Mouse (Mus musculus) heart, embryonic 11.5 days (tissue): Measurements from ENCODE around the gene Slc25a47. TPM values are rescaled to one million over a fixed set of nuclear protein-coding genes. Genes with fewer than 3 reads are reported as not detected.

Source experiments
- ATAC-seq: fragments of 200-750 bp; cut with Nextera tagmentation; replicated peaks from 2 replicates; pipeline ENCODE4 v1.8.0; 2017; ENCODE audit warnings: moderate library complexity; ENCODE audit not compliant: insufficient number of reproducible peaks, low FRiP score, low TSS enrichment
- H3K27ac ChIP-seq: fragments of 300-500 bp; sonication (generic); 2 replicates; pipeline ENCODE4 v1.5.1; 2014; ENCODE audit warnings: mild to moderate bottlenecking, low read depth, low read length
- H3K27me3 ChIP-seq: fragments of 300-500 bp; sonication (generic); 2 replicates; pipeline ENCODE4 v1.6.1; 2014; ENCODE audit warnings: mild to moderate bottlenecking, low read length, mixed read lengths; ENCODE audit not compliant: control insufficient read depth, insufficient read depth
- H3K36me3 ChIP-seq: fragments of 300-500 bp; sonication (generic); 2 replicates; pipeline ENCODE4 v1.6.1; 2014; ENCODE audit warnings: mild to moderate bottlenecking, low read length, moderate library complexity, mixed read lengths; ENCODE audit not compliant: control insufficient read depth, insufficient read depth
- H3K4me1 ChIP-seq: fragments of 300-500 bp; sonication (generic); 2 replicates; pipeline ENCODE4 v1.6.1; 2014; ENCODE audit warnings: low read length; ENCODE audit not compliant: control insufficient read depth, insufficient read depth
- H3K4me2 ChIP-seq: fragments of 300-500 bp; sonication (generic); 2 replicates; pipeline ENCODE4 v1.6.1; 2014; ENCODE audit warnings: mild to moderate bottlenecking, moderate library complexity
- H3K4me3 ChIP-seq: fragments of 300-500 bp; sonication (generic); 2 replicates; pipeline ENCODE4 v1.5.1; 2014; ENCODE audit warnings: low read depth, low read length
- H3K9ac ChIP-seq: fragments of 300-500 bp; sonication (generic); 2 replicates; pipeline ENCODE4 v1.6.1; 2014; ENCODE audit warnings: mild to moderate bottlenecking, low read depth, low read length, moderate library complexity
- H3K9me3 ChIP-seq: fragments of 300-500 bp; sonication (generic); replicated peaks from 2 replicates; pipeline ENCODE4 v1.6.1; 2016; ENCODE audit warnings: low read length; ENCODE audit not compliant: control insufficient read depth
- WGBS: fragments of 180-500 bp; shearing (Covaris S2); extraction: QIAGEN DNeasy Blood & Tissue Kit; methylation state at CpG from one replicate; pipeline ENCODE4 v1.1.7; 2014; ENCODE audit not compliant: insufficient replicate concordance; 5-methylcytosine and 5-hydroxymethylcytosine counted together
- polyA plus RNA-seq: library from polyadenylated mRNA; unstranded; fragments of >200 nt; fragmentation: Nextera tagmentation; extraction: Ambion mirVana; gene quantifications from 2 replicates; pipeline ENCODE4 v1.2.1, GENCODE M21; 2014

Gene Slc25a47
- polyA plus RNA-seq, 1 experiment from 2014 or later = 5.4 TPM

DNA sequence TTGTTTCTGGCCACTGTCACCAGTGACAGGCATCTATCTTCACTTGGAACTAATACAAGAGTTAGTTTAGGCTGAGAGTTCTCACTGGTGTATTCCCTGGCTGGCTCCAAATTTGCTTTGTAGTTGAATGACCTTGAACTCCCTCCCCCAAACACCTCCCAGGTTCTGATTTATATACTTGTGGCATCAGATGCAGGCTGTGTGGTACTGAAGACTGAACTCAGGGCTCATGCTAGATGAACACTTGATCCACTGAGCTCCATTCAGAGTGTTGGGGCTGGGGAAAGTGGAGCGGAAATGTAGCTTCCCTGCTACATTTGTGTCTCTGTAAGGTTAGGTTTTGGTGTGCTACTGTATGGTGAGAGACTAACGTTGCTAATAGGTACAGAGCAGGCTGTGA, 31.5 kb upstream of the Slc25a47 start:
- H3K4me1 ChIP-seq = peaks cover 11% of the 10 kb centered on the region
- H3K4me3 ChIP-seq = no peak overlapping the region
- H3K27ac ChIP-seq = no peak overlapping the region
- H3K4me2 ChIP-seq = no peak overlapping the region
- WGBS = 83% methylated on average over 2 of the region's 2 CpGs
- no peaks in the 10 kb centered on the region for H3K27me3 ChIP-seq
- no peaks in the 10 kb centered on the region for H3K36me3 ChIP-seq
- no peak for ATAC-seq
- H3K9me3 ChIP-seq = no peaks in the 10 kb centered on the region
- H3K9ac ChIP-seq = no peak overlapping the region

DNA sequence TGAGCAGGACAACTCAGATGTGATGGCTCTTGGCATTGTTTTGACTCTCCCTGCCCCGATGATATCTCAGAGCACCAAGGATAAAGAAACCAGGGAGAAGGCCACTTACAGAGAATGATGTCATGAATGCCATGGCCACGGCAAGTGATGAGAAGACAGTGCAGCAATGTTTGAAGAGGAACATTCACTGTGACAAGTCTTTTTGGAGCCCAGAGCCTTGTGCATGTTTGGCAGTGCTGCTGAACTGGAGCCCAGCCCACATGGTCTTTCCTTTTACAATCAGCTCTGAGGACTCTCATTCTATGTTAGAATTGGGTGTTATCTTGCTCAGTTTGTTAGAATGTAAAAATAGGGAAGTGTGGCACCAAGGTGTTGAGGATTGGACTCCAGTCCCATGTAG, 27.4 kb upstream of the Slc25a47 start:
- Histone ChIP-seq H3K36me3 (0 out of 2 replicates have a peak, but pooled peaks cover 2% of the 10 kb centered on the region), H3K9ac (no peak overlapping the region)

DNA sequence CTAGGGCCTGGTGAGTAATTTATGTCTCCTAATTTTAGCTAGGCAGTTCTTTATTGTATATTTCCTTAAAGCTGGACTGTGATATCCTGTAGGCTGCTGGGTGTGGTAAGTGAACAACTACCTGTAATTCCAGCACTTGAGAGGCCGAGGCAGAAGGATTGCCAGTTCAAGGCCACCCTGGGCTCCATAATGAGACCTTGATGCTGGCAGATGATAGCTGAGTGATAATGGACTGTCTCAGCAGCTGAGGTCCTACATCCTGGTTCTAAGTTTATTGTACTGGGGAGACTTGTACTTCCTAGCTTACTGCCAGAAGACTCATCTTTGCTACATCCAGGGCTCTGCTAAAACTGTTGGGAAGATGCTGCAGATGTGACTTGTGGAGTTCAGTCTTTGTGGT, 26.1 kb upstream of the Slc25a47 start:
- Histone ChIP-seq H3K36me3 (peaks cover 5% of the 10 kb centered on the region), H3K4me2 (no peak overlapping the region), H3K4me1 (0 out of 2 replicates have a peak, but pooled peaks cover 3% of the 10 kb centered on the region), H3K27ac (no peak overlapping the region), H3K9ac (no peak overlapping the region; the same call in 1 of the 2 replicates), H3K9me3 (no peaks in the 10 kb centered on the region), H3K27me3 (no peaks in the 10 kb centered on the region), H3K4me3 (no peak overlapping the region)
- ATAC-seq = no peak
- WGBS = 77% methylated on average over 1 of the region's 1 CpGs

More for the DNA sequence above, 27.4 kb upstream of the Slc25a47 start:
- Histone ChIP-seq H3K9me3 (no peaks in the 10 kb centered on the region), H3K4me3 (no peak overlapping the region), H3K27ac (no peak overlapping the region), H3K4me2 (no peak overlapping the region), H3K4me1 (0 out of 2 replicates have a peak, but pooled peaks cover 3% of the 10 kb centered on the region), H3K27me3 (no peaks in the 10 kb centered on the region)
- 48% methylated on average over 2 of the region's 2 CpGs for WGBS
- ATAC-seq = no peak

DNA sequence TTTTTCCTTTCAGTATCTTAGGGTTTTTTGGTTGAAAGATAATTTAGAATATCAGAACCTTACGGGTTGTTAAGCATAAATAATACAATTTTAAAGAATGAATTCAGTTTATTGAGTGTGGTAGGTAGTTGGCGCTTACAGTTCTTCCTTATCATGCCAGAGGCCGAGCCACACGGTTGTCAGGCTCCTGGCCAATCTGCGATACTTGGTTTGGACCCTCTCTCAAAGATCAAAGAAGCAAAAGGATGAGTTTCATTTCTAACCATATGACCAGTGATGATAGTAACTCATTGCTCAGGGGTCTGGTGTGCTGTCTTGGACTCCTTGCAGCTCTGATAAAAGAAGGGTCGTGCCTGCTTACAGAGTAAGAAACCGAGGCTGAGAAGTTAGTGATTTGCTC, 25.5 kb upstream of the Slc25a47 start:
- Histone ChIP-seq H3K9me3 (no peaks in the 10 kb centered on the region), H3K27ac (no peak overlapping the region), H3K27me3 (no peaks in the 10 kb centered on the region), H3K36me3 (peaks cover 5% of the 10 kb centered on the region), H3K9ac (no peak overlapping the region), H3K4me3 (no peak overlapping the region), H3K4me2 (no peak overlapping the region), H3K4me1 (0 out of 2 replicates have a peak, but pooled peaks cover 3% of the 10 kb centered on the region)
- ATAC-seq = no peak
- WGBS = 79% methylated on average over 7 of the region's 7 CpGs

DNA sequence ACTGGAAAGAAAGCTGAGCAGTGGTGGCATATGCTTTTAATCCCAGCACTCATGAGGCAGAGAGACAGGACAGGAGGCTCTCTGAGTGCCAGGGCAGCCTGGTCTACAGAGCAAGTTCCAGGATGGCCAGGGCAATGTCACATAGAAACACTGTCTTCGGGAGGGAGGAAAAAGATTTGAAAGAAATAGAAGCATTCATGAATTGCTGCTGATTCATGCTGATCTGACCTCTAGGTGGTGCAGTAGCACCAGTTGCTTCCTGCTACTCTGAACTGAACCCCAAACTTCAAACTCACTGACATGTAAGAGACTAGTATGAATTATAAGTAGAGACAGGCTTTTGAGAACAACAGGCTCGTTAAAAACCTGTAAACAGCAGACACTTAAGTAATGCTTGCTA, 24.7 kb upstream of the Slc25a47 start:
- Histone ChIP-seq H3K27me3 (no peaks in the 10 kb centered on the region), H3K36me3 (peaks cover 5% of the 10 kb centered on the region)

DNA sequence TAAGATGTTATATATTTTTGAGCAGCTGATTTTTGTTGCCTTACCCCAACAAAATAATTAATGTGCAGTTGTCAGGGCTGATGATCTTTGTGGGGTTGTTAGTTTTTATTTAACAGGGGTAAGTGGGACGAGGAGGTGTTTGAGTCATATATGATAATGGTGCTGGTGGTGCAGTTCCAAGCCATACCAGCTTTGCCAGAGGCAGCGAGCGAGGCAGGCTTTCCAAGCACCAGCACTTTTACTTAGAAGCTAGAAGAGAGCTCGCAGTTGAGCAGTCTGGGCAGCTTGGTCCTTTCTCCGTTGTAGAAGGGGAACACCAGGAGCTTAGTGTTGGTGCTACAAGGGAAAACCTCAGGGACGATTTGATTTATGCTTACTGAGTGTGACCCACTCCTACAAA, 23.4 kb upstream of the Slc25a47 start:
- 85% methylated on average over 6 of the region's 6 CpGs for WGBS
- Histone ChIP-seq H3K36me3 (peaks cover 10% of the 10 kb centered on the region), H3K9ac (no peak overlapping the region), H3K4me2 (no peak overlapping the region), H3K9me3 (no peaks in the 10 kb centered on the region), H3K4me1 (0 out of 2 replicates have a peak, but pooled peaks cover 3% of the 10 kb centered on the region), H3K27ac (no peak overlapping the region), H3K4me3 (no peak overlapping the region), H3K27me3 (no peaks in the 10 kb centered on the region)
- ATAC-seq = no peak

More for the DNA sequence above, 24.7 kb upstream of the Slc25a47 start:
- 57% methylated on average over 2 of the region's 2 CpGs for WGBS
- Histone ChIP-seq H3K4me3 (no peak overlapping the region), H3K27ac (no peak overlapping the region), H3K4me2 (no peak overlapping the region), H3K9ac (no peak overlapping the region), H3K9me3 (no peaks in the 10 kb centered on the region), H3K4me1 (0 out of 2 replicates have a peak, but pooled peaks cover 3% of the 10 kb centered on the region)
- ATAC-seq = no peak

DNA sequence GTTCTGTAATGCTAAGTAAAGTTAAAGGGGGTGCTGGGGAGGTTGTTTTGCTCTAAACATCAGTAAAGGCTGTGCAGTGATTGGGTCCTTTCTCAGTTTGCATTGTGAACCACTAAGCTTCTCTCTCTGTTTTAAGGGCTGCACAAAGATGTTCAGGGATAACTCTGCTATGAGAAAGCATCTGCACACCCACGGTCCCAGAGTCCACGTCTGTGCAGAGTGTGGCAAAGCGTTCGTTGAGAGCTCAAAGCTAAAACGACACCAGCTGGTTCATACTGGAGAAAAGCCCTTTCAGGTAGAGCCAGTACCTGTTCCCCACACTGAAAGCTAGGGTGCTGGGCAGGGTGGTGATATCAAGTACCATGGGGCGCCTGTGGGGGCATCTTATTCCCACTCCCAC, 21.4 kb upstream of the Slc25a47 start:
- Histone ChIP-seq H3K9ac (no peak overlapping the region), H3K36me3 (peaks cover 11% of the 10 kb centered on the region), H3K9me3 (no peaks in the 10 kb centered on the region), H3K4me1 (no peaks in the 10 kb centered on the region), H3K27me3 (no peaks in the 10 kb centered on the region), H3K27ac (no peak overlapping the region), H3K4me2 (no peak overlapping the region), H3K4me3 (no peak overlapping the region)
- no peak for ATAC-seq
- WGBS = 86% methylated on average over 6 of the region's 6 CpGs

DNA sequence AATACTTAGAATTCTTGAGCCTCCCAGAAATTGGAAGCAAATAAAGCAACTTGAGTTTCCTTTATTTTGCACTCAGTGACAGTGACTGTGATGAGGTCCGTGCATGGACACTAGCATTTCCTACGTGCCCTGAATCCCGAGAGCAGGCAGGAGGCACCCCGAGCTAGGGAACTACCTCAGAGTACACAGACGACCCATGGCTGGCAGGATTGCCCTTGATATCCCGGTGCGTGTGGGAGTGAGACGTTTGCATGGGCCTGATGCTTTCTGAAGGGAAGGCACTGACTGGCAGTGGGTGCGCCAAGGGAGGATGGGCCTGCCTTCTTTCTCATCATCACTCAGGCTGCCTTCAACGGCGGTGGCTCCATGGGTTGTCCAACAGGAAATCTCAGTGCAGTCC, 19.3 kb upstream of the Slc25a47 start:
- Histone ChIP-seq H3K4me1 (peaks cover 9% of the 10 kb centered on the region), H3K9ac (no peak overlapping the region), H3K9me3 (no peaks in the 10 kb centered on the region), H3K36me3 (peaks cover 9% of the 10 kb centered on the region), H3K4me3 (no peak overlapping the region), H3K27me3 (no peaks in the 10 kb centered on the region), H3K4me2 (no peak overlapping the region), H3K27ac (no peak overlapping the region)
- ATAC-seq = no peak
- 80% methylated on average over 11 of the region's 11 CpGs for WGBS

DNA sequence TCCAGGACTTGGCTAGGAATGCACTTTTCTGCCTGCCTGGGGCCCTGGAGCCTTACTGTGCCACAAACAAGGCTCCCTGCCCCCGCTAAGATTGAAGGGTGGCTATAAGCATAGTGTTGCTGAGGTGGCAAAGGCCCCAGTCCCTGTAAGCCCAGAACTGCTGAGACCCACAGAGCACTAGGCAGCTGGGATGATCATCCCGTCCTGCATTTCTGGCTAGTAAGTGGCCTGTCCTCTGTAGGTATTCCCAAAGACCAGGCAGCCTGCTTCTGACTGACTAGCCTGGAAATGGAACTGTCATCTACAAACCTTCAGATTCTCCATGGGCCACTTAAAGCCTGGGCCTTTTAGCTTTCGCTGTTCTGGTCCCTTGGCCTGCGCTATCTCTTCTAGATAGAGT, 15.4 kb upstream of the Slc25a47 start:
- WGBS = 70% methylated on average over 4 of the region's 4 CpGs
- H3K4me3 ChIP-seq = no peak overlapping the region
- no peaks in the 10 kb centered on the region for H3K9me3 ChIP-seq
- H3K27ac ChIP-seq = no peak overlapping the region
- H3K36me3 ChIP-seq = peaks cover 6% of the 10 kb centered on the region; the same call in 1 of the 2 replicates
- H3K4me1 ChIP-seq = peaks cover 9% of the 10 kb centered on the region
- H3K9ac ChIP-seq = no peak overlapping the region
- H3K27me3 ChIP-seq = no peaks in the 10 kb centered on the region
- no peak overlapping the region for H3K4me2 ChIP-seq
- ATAC-seq = no peak
